Mouse (Mus musculus) liver, embryonic 11.5 days (tissue): ENCODE data around the gene Slc22a4. TPM values are rescaled to one million over a fixed set of nuclear protein-coding genes. Genes with fewer than 3 reads are reported as not detected.
"Not testable (repeated sequence)": the region's sequence is repeated elsewhere in the genome, so short reads cannot be mapped to it uniquely, and the experiment has no call there.

Source experiments
- ATAC-seq: fragments of 200-750 bp; cut with Nextera tagmentation; replicated peaks from 2 replicates; pipeline ENCODE4 v1.8.0; 2017; ENCODE audit warnings: moderate number of reproducible peaks, mild to moderate bottlenecking, moderate TSS enrichment, moderate library complexity; ENCODE audit not compliant: low FRiP score
- DNase-seq: peaks from one replicate; pipeline ENCODE4 v3.0.0-alpha.2; 2017; ENCODE audit warnings: low spot score
- H3K27ac ChIP-seq: fragments of 300-500 bp; sonication (generic); 2 replicates; pipeline ENCODE4 v1.5.1; 2014; ENCODE audit warnings: mild to moderate bottlenecking, low read depth, low read length, control low read depth
- H3K27me3 ChIP-seq: fragments of 300-500 bp; sonication (generic); replicated peaks from 2 replicates; pipeline ENCODE4 v1.6.1; 2014; ENCODE audit warnings: low read length, mixed read lengths; ENCODE audit not compliant: control insufficient read depth, insufficient read depth
- H3K36me3 ChIP-seq: fragments of 300-500 bp; sonication (generic); 2 replicates; pipeline ENCODE4 v1.6.1; 2014; ENCODE audit warnings: mild to moderate bottlenecking, low read length, moderate library complexity, mixed read lengths; ENCODE audit not compliant: control insufficient read depth, insufficient read depth
- H3K4me1 ChIP-seq: fragments of 300-500 bp; sonication (generic); replicated peaks from 2 replicates; pipeline ENCODE4 v1.6.1; 2014; ENCODE audit warnings: low read length, mixed read lengths; ENCODE audit not compliant: control insufficient read depth, insufficient read depth
- H3K4me2 ChIP-seq: fragments of 300-500 bp; sonication (generic); 2 replicates; pipeline ENCODE4 v1.6.1; 2014; ENCODE audit warnings: mild to moderate bottlenecking, control low read depth, moderate library complexity
- H3K4me3 ChIP-seq: fragments of 300-500 bp; sonication (generic); 2 replicates; pipeline ENCODE4 v1.5.1; 2014; ENCODE audit warnings: low read depth, low read length, control low read depth
- H3K9ac ChIP-seq: fragments of 300-500 bp; sonication (generic); 2 replicates; pipeline ENCODE4 v1.6.1; 2014; ENCODE audit warnings: low read depth, low read length, control low read depth
- H3K9me3 ChIP-seq: fragments of 300-500 bp; sonication (generic); 2 replicates; pipeline ENCODE4 v1.6.1; 2016; ENCODE audit warnings: low read length, inconsistent platforms, mixed read lengths; ENCODE audit not compliant: control insufficient read depth
- WGBS: fragments of 180-500 bp; shearing (Covaris S2); extraction: QIAGEN DNeasy Blood & Tissue Kit; methylation state at CpG from one replicate; pipeline ENCODE4 v1.1.7; 2014; 5-methylcytosine and 5-hydroxymethylcytosine counted together
- polyA plus RNA-seq: library from polyadenylated mRNA; unstranded; fragments of >200 nt; fragmentation: Nextera tagmentation; extraction: Ambion mirVana; gene quantifications from 2 replicates; pipeline ENCODE4 v1.2.1, GENCODE M21; 2014

Gene Slc22a4
- polyA plus RNA-seq, 1 experiment from 2014 or later: 20.6 TPM

- not testable (repeated sequence) for H3K4me2 ChIP-seq, ATAC-seq, H3K27ac ChIP-seq, H3K36me3 ChIP-seq, DNase-seq, H3K9ac ChIP-seq, H3K27me3 ChIP-seq, H3K9me3 ChIP-seq, H3K4me1 ChIP-seq, H3K4me3 ChIP-seq
- WGBS: no CpG with 5 or more reads among the region's 3 CpGs
Observed at GRCm38 (mm10) chr11:53950133-53950532, 77.8 kb downstream of the Slc22a4 start.

Other genes with a start within 250 kb of the Slc22a4 start
- gene Gm12216, start 168.8 kb downstream of the Slc22a4 start, polyA plus RNA-seq: 0.51 TPM in 1 of 2 replicates, not detected in the other
- 4.4 and 4.8 TPM in 2 replicates for gene Slc22a5, start 136.4 kb downstream of the Slc22a4 start, polyA plus RNA-seq
- 1.3 and 2.1 TPM in 2 replicates for gene Slc22a21, start 47.8 kb downstream of the Slc22a4 start, polyA plus RNA-seq
- gene Pdlim4, start 40.9 kb upstream of the Slc22a4 start, polyA plus RNA-seq: 13.1 and 13.2 TPM in 2 replicates
- gene P4ha2, start 72.0 kb upstream of the Slc22a4 start, polyA plus RNA-seq: 24.3 and 25.7 TPM in 2 replicates
- gene Csf2, start 221.6 kb upstream of the Slc22a4 start, polyA plus RNA-seq: not detected in 2 replicates
- gene Il3, start 239.2 kb upstream of the Slc22a4 start, polyA plus RNA-seq: not detected in 2 replicates